Mouse (Mus musculus): ENCODE results near the gene Lrrc46. TPM values are rescaled to one million over a fixed set of nuclear protein-coding genes. Genes with fewer than 3 reads are reported as not detected.

The Lrrc46 gene
- under 1 TPM in 1 of 2 experiments, not detected in 1; 0.20 TPM for total RNA-seq (2021)
- long read RNA-seq, experiment 1, result 0 reads
- long read RNA-seq, experiment 2, result 0 reads

GRCm38 (mm10) chr11:97041022-97041899 lies at the start of gene Lrrc46, which contains the start of gene Mrpl10:
Lrrc46 (minus strand) TSS chr11:97041407.
Mrpl10 (plus strand) TSS chr11:97041560.
- DNase-seq, result peak; percentile 75 to 87
- intact Hi-C loops (cut with DNase I), result no loop called here

- no peak for DNase-seq
- intact Hi-C loops (cut with DNase I), result no loop called here
Observed at GRCm38 (mm10) chr11:97086365-97086764, 45.2 kb upstream of the Lrrc46 start.

GRCm38 (mm10) chr11:97084821-97085505 lies 43.8 kb upstream of the Lrrc46 start:
- intact Hi-C loops (cut with DNase I), result loop anchor here (5.0 kb wide), 1 partner anchor 103 kb away; the partner anchor contains the start of gene Sp2
- no peak for DNase-seq

GRCm38 (mm10) chr11:97083401-97084140 lies 42.4 kb upstream of the Lrrc46 start:
- intact Hi-C loops (cut with DNase I), result loop anchor here (5.0 kb wide), 1 partner anchor 101 kb away; the partner anchor contains the start of gene Sp2
- DNase-seq, result no peak

- intact Hi-C loops (cut with DNase I), result loop anchor here (5.0 kb wide), 1 partner anchor 101 kb away; the partner anchor contains the start of gene Sp2
- DNase-seq, result no peak
Observed at GRCm38 (mm10) chr11:97082977-97083376, 41.8 kb upstream of the Lrrc46 start.

GRCm38 (mm10) chr11:97080291-97080690 lies 39.1 kb upstream of the Lrrc46 start:
- intact Hi-C loops (cut with DNase I), result loop anchor here (5.0 kb wide), 1 partner anchor 98 kb away; the partner anchor contains the start of gene Sp2
- no peak for DNase-seq

GRCm38 (mm10) chr11:97078751-97079150 lies 37.5 kb upstream of the Lrrc46 start:
- intact Hi-C loops (cut with DNase I), result no loop called here

GRCm38 (mm10) chr11:97074235-97074634 lies 33.0 kb upstream of the Lrrc46 start:
- intact Hi-C loops (cut with DNase I), result no loop called here
- DNase-seq, result no peak

More at GRCm38 (mm10) chr11:97078751-97079150, 37.5 kb upstream of the Lrrc46 start:
- DNase-seq, result no peak

GRCm38 (mm10) chr11:97072533-97072932 lies 31.3 kb upstream of the Lrrc46 start:
- DNase-seq, result no peak
- intact Hi-C loops (cut with DNase I), result no loop called here

- intact Hi-C loops (cut with DNase I), result no loop called here
- DNase-seq, result no peak
Observed at GRCm38 (mm10) chr11:97071129-97071528, 29.9 kb upstream of the Lrrc46 start.

- DNase-seq, result no peak
- intact Hi-C loops (cut with DNase I), result no loop called here
Observed at GRCm38 (mm10) chr11:97069770-97070169, 28.6 kb upstream of the Lrrc46 start.

- intact Hi-C loops (cut with DNase I), result no loop called here
- no peak for DNase-seq
Observed at GRCm38 (mm10) chr11:97069333-97069732, 28.1 kb upstream of the Lrrc46 start.

- intact Hi-C loops (cut with DNase I), result no loop called here
Observed at GRCm38 (mm10) chr11:97066656-97067360, 25.6 kb upstream of the Lrrc46 start.

GRCm38 (mm10) chr11:97065538-97066295 lies 24.5 kb upstream of the Lrrc46 start:
- no peak for DNase-seq

More at GRCm38 (mm10) chr11:97066656-97067360, 25.6 kb upstream of the Lrrc46 start:
- DNase-seq, result no peak

GRCm38 (mm10) chr11:97063921-97064295 lies 22.7 kb upstream of the Lrrc46 start:
- intact Hi-C loops (cut with DNase I), result no loop called here
- DNase-seq, result no peak

More at GRCm38 (mm10) chr11:97065538-97066295, 24.5 kb upstream of the Lrrc46 start:
- intact Hi-C loops (cut with DNase I), result no loop called here

- intact Hi-C loops (cut with DNase I), result no loop called here
- no peak for DNase-seq
Observed at GRCm38 (mm10) chr11:97063274-97063920, 22.2 kb upstream of the Lrrc46 start.

- no peak for DNase-seq
- intact Hi-C loops (cut with DNase I), result no loop called here
Observed at GRCm38 (mm10) chr11:97052219-97052646, 11.0 kb upstream of the Lrrc46 start.

GRCm38 (mm10) chr11:97050944-97051586 lies 9.9 kb upstream of the Lrrc46 start:
- intact Hi-C loops (cut with DNase I), result no loop called here
- no peak for DNase-seq

Data from gastrocnemius, postnatal 36 days (tissue).